Mouse (Mus musculus) embryonic facial prominence, embryonic 15.5 days (tissue): ENCODE results near the gene Srrd. TPM values are rescaled to one million over a fixed set of nuclear protein-coding genes. Genes with fewer than 3 reads are reported as not detected.

Source experiments
- ATAC-seq: fragments of 200-750 bp; cut with Nextera tagmentation; 2 replicates; pipeline ENCODE4 v1.8.0; 2017; ENCODE audit warnings: low read depth, moderate TSS enrichment; ENCODE audit not compliant: insufficient number of reproducible peaks, low FRiP score, low TSS enrichment
- H3K27ac ChIP-seq: fragments of 300-500 bp; sonication (generic); replicated peaks from 2 replicates; pipeline ENCODE4 v1.5.1; 2015; ENCODE audit warnings: mild to moderate bottlenecking, inconsistent platforms
- H3K27me3 ChIP-seq: fragments of 300-500 bp; sonication (generic); 2 replicates; pipeline ENCODE4 v1.6.1; 2015; ENCODE audit warnings: inconsistent platforms
- H3K36me3 ChIP-seq: fragments of 300-500 bp; sonication (generic); 2 replicates; pipeline ENCODE4 v1.6.1; 2015; ENCODE audit warnings: mild to moderate bottlenecking, inconsistent platforms
- H3K4me1 ChIP-seq: fragments of 300-500 bp; sonication (generic); 2 replicates; pipeline ENCODE4 v1.6.1; 2015; ENCODE audit warnings: inconsistent platforms
- H3K4me2 ChIP-seq: fragments of 300-500 bp; sonication (generic); replicated peaks from 2 replicates; pipeline ENCODE4 v1.6.1; 2015; ENCODE audit warnings: mild to moderate bottlenecking, inconsistent platforms
- H3K4me3 ChIP-seq: fragments of 300-500 bp; sonication (generic); replicated peaks from 2 replicates; pipeline ENCODE4 v1.5.1; 2015; ENCODE audit warnings: mild to moderate bottlenecking, inconsistent platforms
- H3K9ac ChIP-seq: fragments of 300-500 bp; sonication (generic); 2 replicates; pipeline ENCODE4 v1.6.1; 2015; ENCODE audit warnings: inconsistent platforms
- H3K9me3 ChIP-seq: fragments of 300-500 bp; sonication (generic); replicated peaks from 2 replicates; pipeline ENCODE4 v1.6.1; 2016; ENCODE audit warnings: inconsistent platforms
- WGBS: fragments of 180-500 bp; shearing (Covaris S2); methylation state at CpG from one replicate; pipeline ENCODE4 v1.1.7; 2015; 5-methylcytosine and 5-hydroxymethylcytosine counted together
- polyA plus RNA-seq: library from polyadenylated mRNA; unstranded; fragments of >200 nt; fragmentation: Nextera tagmentation; extraction: Ambion mirVana; gene quantifications from 2 replicates; pipeline ENCODE4 v1.2.1, GENCODE M21; 2015

Srrd gene
- polyA plus RNA-seq, 1 experiment from 2014 or later: 46.6 TPM

- Histone ChIP-seq H3K4me2 (no peak within 1 kb of the TSS), H3K4me1 (no peaks in the 10 kb centered on the region), H3K27me3 (no peaks in the 10 kb centered on the region), H3K9me3 (no peaks in the 10 kb centered on the region), H3K36me3 (peaks cover 35% of the 10 kb centered on the region), H3K9ac (no peak within 1 kb of the TSS), H3K27ac (no peak within 1 kb of the TSS), H3K4me3 (no peak within 1 kb of the TSS)
- WGBS: 60% methylated on average over 13 of the region's 13 CpGs
- no peak for ATAC-seq
Observed at GRCm38 (mm10) chr5:112355910-112356309, 13.1 kb upstream of the Srrd start, which contains the start of gene Gm6583. Gene Gm6583, minus strand, starts transcription at chr5:112356033.

GRCm38 (mm10) chr5:112355493-112355892 lies 12.7 kb upstream of the Srrd start:
- H3K36me3 ChIP-seq: peaks cover 40% of the 10 kb centered on the region
- ATAC-seq: no peak
- H3K4me3 ChIP-seq: no peak overlapping the region
- no peaks in the 10 kb centered on the region for H3K27me3 ChIP-seq
- H3K27ac ChIP-seq: no peak overlapping the region
- H3K9me3 ChIP-seq: no peaks in the 10 kb centered on the region
- no peak overlapping the region for H3K4me2 ChIP-seq
- no peaks in the 10 kb centered on the region for H3K4me1 ChIP-seq
- no peak overlapping the region for H3K9ac ChIP-seq
- WGBS: 81% methylated on average over 6 of the region's 6 CpGs

GRCm38 (mm10) chr5:112349169-112349568 lies 6.3 kb upstream of the Srrd start:
- no peak overlapping the region for H3K27ac ChIP-seq
- H3K9me3 ChIP-seq: no peaks in the 10 kb centered on the region
- no peak overlapping the region for H3K9ac ChIP-seq
- whole genome bisulfite sequencing: 87% methylated on average over 8 of the region's 8 CpGs
- no peak overlapping the region for H3K4me3 ChIP-seq
- H3K4me2 ChIP-seq: no peak overlapping the region
- no peaks in the 10 kb centered on the region for H3K27me3 ChIP-seq
- no peak for ATAC-seq
- peaks cover 17% of the 10 kb centered on the region for H3K4me1 ChIP-seq
- peaks cover 61% of the 10 kb centered on the region for H3K36me3 ChIP-seq

- Histone ChIP-seq H3K9ac (no peak overlapping the region), H3K27me3 (no peaks in the 10 kb centered on the region), H3K4me2 (no peak overlapping the region), H3K9me3 (no peaks in the 10 kb centered on the region), H3K4me1 (peaks cover 40% of the 10 kb centered on the region), H3K36me3 (peaks cover 47% of the 10 kb centered on the region), H3K4me3 (no peak overlapping the region), H3K27ac (no peak overlapping the region)
- ATAC-seq: no peak
- 72% methylated on average over 16 of the region's 16 CpGs for WGBS
Observed at GRCm38 (mm10) chr5:112346211-112346965, 3.5 kb upstream of the Srrd start.

- Histone ChIP-seq H3K9me3 (no peaks in the 10 kb centered on the region), H3K27ac (no peak overlapping the region), H3K4me3 (no peak overlapping the region; the same call in 1 of the 2 replicates), H3K9ac (no peak overlapping the region), H3K36me3 (peaks cover 29% of the 10 kb centered on the region), H3K4me2 (peak overlapping the region; percentile 74; the same call in 1 of the 2 replicates), H3K4me1 (peaks cover 42% of the 10 kb centered on the region), H3K27me3 (no peaks in the 10 kb centered on the region)
- 72% methylated on average over 6 of the region's 6 CpGs for WGBS
- ATAC-seq: no peak
Observed at GRCm38 (mm10) chr5:112344092-112344960, 1.5 kb upstream of the Srrd start.

- no peaks in the 10 kb centered on the region for H3K27me3 ChIP-seq
- H3K4me2 ChIP-seq: peak overlapping the region; percentile 74
- peak; percentile 52 for ATAC-seq
- H3K4me3 ChIP-seq: peak overlapping the region; percentile 82
- peak overlapping the region; percentile 84 for H3K9ac ChIP-seq
- peaks cover 28% of the 10 kb centered on the region for H3K36me3 ChIP-seq
- 1% methylated on average over 24 of the region's 24 CpGs for WGBS
- H3K9me3 ChIP-seq: no peaks in the 10 kb centered on the region
- H3K27ac ChIP-seq: peak overlapping the region; percentile 65; the same call in 1 of the 2 replicates
- peaks cover 42% of the 10 kb centered on the region for H3K4me1 ChIP-seq
Observed at GRCm38 (mm10) chr5:112343205-112343595, 360 bp upstream of the Srrd start.

GRCm38 (mm10) chr5:112339215-112339614 lies 3.6 kb downstream of the Srrd start:
- H3K27me3 ChIP-seq: no peaks in the 10 kb centered on the region
- no peak overlapping the region for H3K4me3 ChIP-seq
- peaks cover 50% of the 10 kb centered on the region for H3K36me3 ChIP-seq
- no peak for ATAC-seq
- H3K27ac ChIP-seq: no peak overlapping the region
- H3K9me3 ChIP-seq: no peaks in the 10 kb centered on the region
- peaks cover 25% of the 10 kb centered on the region for H3K4me1 ChIP-seq
- no peak overlapping the region for H3K4me2 ChIP-seq
- WGBS: 54% methylated on average over 7 of the region's 7 CpGs
- H3K9ac ChIP-seq: no peak overlapping the region

GRCm38 (mm10) chr5:112337004-112337403 lies 5.8 kb downstream of the Srrd start:
- peaks cover 72% of the 10 kb centered on the region for H3K36me3 ChIP-seq
- WGBS: 93% methylated on average over 22 of the region's 22 CpGs

GRCm38 (mm10) chr5:112335473-112335872 lies 7.4 kb downstream of the Srrd start:
- Histone ChIP-seq H3K4me2 (no peak overlapping the region), H3K36me3 (peaks cover 87% of the 10 kb centered on the region), H3K9me3 (no peaks in the 10 kb centered on the region), H3K4me1 (no peaks in the 10 kb centered on the region), H3K27me3 (no peaks in the 10 kb centered on the region), H3K9ac (no peak overlapping the region), H3K4me3 (no peak overlapping the region), H3K27ac (no peak overlapping the region)
- ATAC-seq: no peak
- 24% methylated on average over 2 of the region's 2 CpGs for WGBS

More at GRCm38 (mm10) chr5:112337004-112337403, 5.8 kb downstream of the Srrd start:
- Histone ChIP-seq H3K4me3 (no peak overlapping the region), H3K27ac (no peak overlapping the region), H3K9me3 (no peaks in the 10 kb centered on the region), H3K27me3 (no peaks in the 10 kb centered on the region), H3K4me1 (peaks cover 8% of the 10 kb centered on the region), H3K4me2 (no peak overlapping the region), H3K9ac (no peak overlapping the region)
- no peak for ATAC-seq

GRCm38 (mm10) chr5:112329805-112330564 lies 12.9 kb downstream of the Srrd start:
- peaks cover 75% of the 10 kb centered on the region for H3K36me3 ChIP-seq
- H3K4me2 ChIP-seq: no peak overlapping the region
- H3K9ac ChIP-seq: no peak overlapping the region
- no peaks in the 10 kb centered on the region for H3K27me3 ChIP-seq
- no peak overlapping the region for H3K27ac ChIP-seq
- 91% methylated on average over 14 of the region's 14 CpGs for WGBS
- H3K4me3 ChIP-seq: no peak overlapping the region
- ATAC-seq: no peak
- H3K9me3 ChIP-seq: no peaks in the 10 kb centered on the region
- H3K4me1 ChIP-seq: peaks cover 23% of the 10 kb centered on the region

GRCm38 (mm10) chr5:112327854-112328253 lies 15.0 kb downstream of the Srrd start:
- ATAC-seq: no peak
- WGBS: 92% methylated on average over 15 of the region's 15 CpGs
- Histone ChIP-seq H3K4me1 (peaks cover 30% of the 10 kb centered on the region), H3K9me3 (no peaks in the 10 kb centered on the region), H3K27ac (no peak overlapping the region), H3K4me2 (no peak overlapping the region), H3K4me3 (no peak overlapping the region), H3K9ac (no peak overlapping the region), H3K36me3 (peaks cover 53% of the 10 kb centered on the region), H3K27me3 (no peaks in the 10 kb centered on the region)
